Mouse (Mus musculus): ENCODE results near the gene Olfr1258.
"Not testable (repeated sequence)": the region's sequence is repeated elsewhere in the genome, so short reads cannot be mapped to it uniquely, and the experiment has no call there.

The Olfr1258 gene

DNA sequence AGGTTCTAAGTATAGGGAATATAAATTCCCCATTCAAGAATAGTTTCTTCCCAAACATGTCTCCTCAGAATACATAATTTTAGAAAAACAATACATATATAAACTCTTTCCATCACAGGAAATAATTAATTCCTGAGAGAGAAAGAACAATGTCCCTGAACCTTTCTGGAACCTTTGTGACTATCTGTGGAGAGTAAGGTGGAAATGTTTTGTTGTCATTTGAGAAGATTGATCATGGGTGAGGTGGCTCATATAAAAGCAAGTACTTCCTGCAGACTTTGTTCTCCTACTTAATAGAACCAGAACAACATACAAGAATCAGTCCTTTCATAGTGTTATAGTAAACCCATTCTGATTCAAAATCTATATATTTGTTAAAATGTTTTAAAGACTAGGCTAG is at the start of gene Olfr1258:
TSS of gene Olfr1258 (plus strand) at position 301 of the 400 bp plus-strand sequence.
- DNase-seq, result no peak

DNA sequence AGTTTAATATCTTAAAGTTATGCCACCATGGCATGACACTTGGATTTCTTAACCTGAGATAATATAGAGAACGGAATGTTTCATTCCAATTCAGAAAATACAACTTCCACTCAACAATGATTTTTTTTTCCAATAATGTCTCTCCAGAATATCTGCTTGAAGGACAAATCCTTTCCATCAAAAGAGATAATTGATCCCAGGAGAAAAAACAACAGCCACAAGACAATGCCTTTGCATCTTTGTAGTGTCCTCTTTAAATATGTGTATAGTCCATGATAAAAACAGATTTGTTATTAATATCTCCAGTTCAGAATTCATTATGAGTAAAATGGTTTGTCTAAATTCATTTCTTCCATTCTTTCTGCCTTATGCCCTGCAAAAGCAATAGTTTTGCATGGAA is 49.0 kb upstream of the Olfr1258 start, which contains the start of gene Olfr1257:
TSS of gene Olfr1257 (plus strand) at position 301 of the 400 bp plus-strand sequence.
- no peak for DNase-seq

DNA sequence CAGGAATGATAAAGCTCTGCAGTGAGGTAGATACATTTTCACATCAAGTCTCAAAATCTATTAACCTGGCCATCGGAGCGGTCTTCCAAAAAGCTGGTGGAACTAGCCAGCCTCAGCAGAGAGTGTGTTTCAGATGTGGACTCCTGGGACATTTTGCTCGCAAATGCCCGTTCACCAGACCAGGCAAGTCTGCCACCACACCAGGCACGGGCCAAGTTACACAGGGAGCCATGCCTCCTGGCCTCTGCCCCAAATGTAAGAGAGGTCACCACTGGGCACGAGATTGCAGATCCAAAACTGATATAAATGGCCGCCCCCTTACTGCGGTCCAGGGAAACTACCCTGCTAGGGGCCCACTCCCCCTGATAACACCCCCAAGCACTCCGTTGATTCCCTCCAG is 14.5 kb upstream of the Olfr1258 start:
- DNase-seq, result not testable (repeated sequence)

DNA sequence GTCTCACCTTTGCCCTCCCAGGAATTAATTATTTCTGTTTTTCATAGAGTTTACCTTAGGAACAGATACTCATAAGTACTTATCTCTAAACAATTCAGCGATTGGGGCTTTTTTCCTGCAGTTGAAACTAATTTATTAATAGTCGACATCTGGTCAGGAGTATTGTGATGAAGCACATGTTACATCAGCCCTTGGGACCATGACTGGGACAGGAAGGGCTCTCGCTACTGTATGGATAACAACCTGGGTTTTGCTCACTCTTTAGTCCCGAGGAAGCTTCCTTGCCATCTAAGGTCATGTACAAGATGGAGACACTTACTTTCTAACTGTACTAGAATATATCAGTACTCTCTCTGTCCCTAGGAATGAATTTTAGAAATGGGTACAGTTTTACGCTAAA is 21.5 kb downstream of the Olfr1258 start, which contains the start of gene Olfr1259:
TSS of gene Olfr1259 (minus strand) at position 101 of the 400 bp plus-strand sequence.
- no peak for DNase-seq

DNA sequence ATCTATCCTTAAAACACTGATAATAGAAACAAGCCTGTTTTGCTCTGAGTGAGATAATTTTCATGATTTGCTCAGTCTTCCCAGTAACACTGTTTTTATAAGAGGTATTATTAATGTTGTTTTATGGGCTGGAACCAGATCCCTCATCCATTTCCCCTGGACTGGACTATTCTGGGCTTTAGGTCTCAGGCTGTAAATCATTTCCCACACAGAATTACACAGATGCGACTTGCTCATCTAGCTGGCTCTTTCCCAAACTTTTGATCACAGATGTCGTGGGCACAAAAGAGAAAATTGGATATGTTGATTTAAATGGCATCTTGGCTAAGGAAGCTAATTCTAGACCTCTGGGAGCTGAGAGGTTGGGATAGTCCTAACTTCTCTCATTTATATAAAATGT is 47.1 kb downstream of the Olfr1258 start, which contains the start of gene Olfr1260:
TSS of gene Olfr1260 (plus strand) at position 157 of the 400 bp plus-strand sequence.
- no peak for DNase-seq

DNA sequence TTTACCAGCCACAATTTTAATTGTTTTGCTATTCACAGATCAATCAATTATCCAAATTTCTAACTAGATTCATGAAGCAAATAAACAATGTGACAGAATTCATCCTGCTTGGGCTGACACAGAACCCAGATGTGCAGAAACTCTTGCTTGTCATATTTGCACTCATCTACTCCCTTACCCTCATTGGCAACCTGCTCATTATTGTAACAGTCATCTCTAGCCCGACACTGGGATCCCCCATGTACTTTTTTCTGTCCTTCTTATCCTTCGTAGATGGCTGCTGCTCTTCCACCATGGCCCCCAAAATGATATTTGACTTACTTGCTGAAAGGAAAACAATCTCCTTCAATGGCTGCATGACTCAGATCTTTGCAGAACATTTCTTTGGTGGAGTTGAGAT is 50.6 kb downstream of the Olfr1258 start:
- DNase-seq, result no peak

All from cerebellum, adult 11 months (tissue).